Mouse (Mus musculus) lung, postnatal 25 days (tissue): ENCODE data around the gene Dnase2b.

Experiments
- DNase-seq: peaks from one replicate; pipeline ENCODE4 v3.0.0; 2022; ENCODE audit warnings: low spot score

The Dnase2b gene

GRCm38 (mm10) chr3:146615496-146615895 lies at the start of gene Dnase2b:
Gene Dnase2b, minus strand, starts transcription at chr3:146615596.
- DNase-seq = no peak

- DNase-seq = no peak
Measured at GRCm38 (mm10) chr3:146661907-146662306, 46.5 kb upstream of the Dnase2b start.

GRCm38 (mm10) chr3:146661001-146661400 lies 45.6 kb upstream of the Dnase2b start:
- DNase-seq = no peak

GRCm38 (mm10) chr3:146659321-146659720 lies 43.9 kb upstream of the Dnase2b start:
- no peak for DNase-seq

- no peak for DNase-seq
Measured at GRCm38 (mm10) chr3:146658061-146658639, 42.8 kb upstream of the Dnase2b start.

- no peak for DNase-seq
Measured at GRCm38 (mm10) chr3:146657433-146657832, 42.0 kb upstream of the Dnase2b start.

- no peak for DNase-seq
Measured at GRCm38 (mm10) chr3:146655111-146655577, 39.7 kb upstream of the Dnase2b start.

- DNase-seq = no peak
Measured at GRCm38 (mm10) chr3:146653692-146654091, 38.3 kb upstream of the Dnase2b start.

GRCm38 (mm10) chr3:146652431-146652830 lies 37.0 kb upstream of the Dnase2b start:
- no peak for DNase-seq

GRCm38 (mm10) chr3:146651217-146651616 lies 35.8 kb upstream of the Dnase2b start, which contains the start of gene 4930503B20Rik:
Gene 4930503B20Rik, minus strand, starts transcription at chr3:146651317.
- no peak for DNase-seq

GRCm38 (mm10) chr3:146650716-146651115 lies 35.3 kb upstream of the Dnase2b start:
- DNase-seq = no peak

GRCm38 (mm10) chr3:146649311-146649894 lies 34.0 kb upstream of the Dnase2b start:
- DNase-seq = no peak

GRCm38 (mm10) chr3:146641818-146642427 lies 26.5 kb upstream of the Dnase2b start:
- DNase-seq = no peak

- DNase-seq = no peak
Measured at GRCm38 (mm10) chr3:146632506-146632905, 17.1 kb upstream of the Dnase2b start.

GRCm38 (mm10) chr3:146628227-146628982 lies 13.0 kb upstream of the Dnase2b start:
- no peak for DNase-seq

GRCm38 (mm10) chr3:146625766-146626165 lies 10.4 kb upstream of the Dnase2b start:
- DNase-seq = no peak

GRCm38 (mm10) chr3:146621966-146622365 lies 6.6 kb upstream of the Dnase2b start:
- no peak for DNase-seq

- no peak for DNase-seq
Measured at GRCm38 (mm10) chr3:146620555-146621249, 5.3 kb upstream of the Dnase2b start.

GRCm38 (mm10) chr3:146620101-146620500 lies 4.7 kb upstream of the Dnase2b start:
- no peak for DNase-seq

GRCm38 (mm10) chr3:146618357-146618756 lies 3.0 kb upstream of the Dnase2b start:
- no peak for DNase-seq

GRCm38 (mm10) chr3:146617946-146618345 lies 2.5 kb upstream of the Dnase2b start:
- DNase-seq = no peak
